Mouse (Mus musculus) neural tube, embryonic 13.5 days (tissue): ENCODE data around the gene Phldb2. TPM values are rescaled to one million over a fixed set of nuclear protein-coding genes. Genes with fewer than 3 reads are reported as not detected.

Experiments used
- ATAC-seq: fragments of 200-750 bp; cut with Nextera tagmentation; 2 replicates; pipeline ENCODE4 v1.8.0; 2017; ENCODE audit warnings: low read depth, mild to moderate bottlenecking, moderate TSS enrichment, moderate library complexity
- H3K27ac ChIP-seq: fragments of 300-500 bp; sonication (generic); replicated peaks from 2 replicates; pipeline ENCODE4 v1.5.1; 2015; ENCODE audit warnings: moderate library complexity, mild to moderate bottlenecking, inconsistent platforms
- H3K27me3 ChIP-seq: fragments of 300-500 bp; sonication (generic); 2 replicates; pipeline ENCODE4 v1.6.1; 2015; ENCODE audit warnings: mild to moderate bottlenecking, inconsistent platforms
- H3K36me3 ChIP-seq: fragments of 300-500 bp; sonication (generic); 2 replicates; pipeline ENCODE4 v1.6.1; 2015; ENCODE audit warnings: mild to moderate bottlenecking, inconsistent platforms
- H3K4me1 ChIP-seq: fragments of 300-500 bp; sonication (generic); replicated peaks from 2 replicates; pipeline ENCODE4 v1.6.1; 2015; ENCODE audit warnings: inconsistent platforms
- H3K4me2 ChIP-seq: fragments of 300-500 bp; sonication (generic); 2 replicates; pipeline ENCODE4 v1.6.1; 2015; ENCODE audit warnings: inconsistent platforms, mild to moderate bottlenecking, moderate library complexity
- H3K4me3 ChIP-seq: fragments of 300-500 bp; sonication (generic); 2 replicates; pipeline ENCODE4 v1.5.1; 2015; ENCODE audit warnings: mild to moderate bottlenecking, inconsistent platforms
- H3K9ac ChIP-seq: fragments of 300-500 bp; sonication (generic); 2 replicates; pipeline ENCODE4 v1.6.1; 2015; ENCODE audit warnings: moderate library complexity, mild to moderate bottlenecking, inconsistent platforms
- H3K9me3 ChIP-seq: fragments of 300-500 bp; sonication (generic); 2 replicates; pipeline ENCODE4 v1.6.1; 2016; ENCODE audit warnings: inconsistent platforms
- WGBS: fragments of 180-500 bp; shearing (Covaris S2); methylation state at CpG from one replicate; pipeline ENCODE4 v1.1.7; 2015; 5-methylcytosine and 5-hydroxymethylcytosine counted together
- polyA plus RNA-seq: library from polyadenylated mRNA; unstranded; fragments of >200 nt; fragmentation: Nextera tagmentation; extraction: Ambion mirVana; gene quantifications from 2 replicates; pipeline ENCODE4 v1.2.1, GENCODE M21; 2015

The Phldb2 gene
- polyA plus RNA-seq, 1 experiment from 2014 or later: 14.6 TPM

DNA sequence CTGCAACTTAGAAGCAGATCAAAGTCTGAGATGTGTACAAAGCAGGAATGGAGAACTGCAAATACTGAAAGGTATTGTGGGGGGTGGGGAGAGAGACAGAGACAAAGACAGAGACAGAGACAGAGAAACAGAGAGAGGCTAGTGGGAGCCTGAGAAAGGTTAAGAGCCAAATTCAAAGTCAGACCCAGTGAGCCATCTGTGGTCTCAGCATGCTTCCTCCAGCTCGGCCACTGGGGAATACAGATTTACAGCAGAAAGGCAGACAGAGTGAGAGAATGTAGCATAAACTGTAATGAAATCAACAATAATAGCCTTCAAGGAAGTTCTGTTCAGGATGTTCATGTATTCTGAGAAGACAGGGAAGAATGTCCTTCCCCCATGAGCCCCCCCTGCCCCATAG is 239.5 kb downstream of the Phldb2 start:
- Histone ChIP-seq H3K36me3 (peaks cover 83% of the 10 kb centered on the region), H3K27ac (0 out of 2 replicates have a peak overlapping the region, but pooled peaks have one; percentile 7), H3K9ac (no peak overlapping the region), H3K4me3 (no peak overlapping the region), H3K4me1 (peaks cover 26% of the 10 kb centered on the region; the same call in 1 of the 2 replicates), H3K9me3 (no peaks in the 10 kb centered on the region), H3K27me3 (no peaks in the 10 kb centered on the region), H3K4me2 (no peak overlapping the region)
- WGBS: 80% methylated on average over 1 of the region's 1 CpGs
- ATAC-seq: no peak

- no peak overlapping the region for H3K27ac ChIP-seq
- H3K27me3 ChIP-seq: no peaks in the 10 kb centered on the region
- H3K9ac ChIP-seq: no peak overlapping the region
- peaks cover 23% of the 10 kb centered on the region; the same call in 1 of the 2 replicates for H3K4me1 ChIP-seq
- 49% methylated on average over 5 of the region's 5 CpGs for WGBS
- no peak for ATAC-seq
- peaks cover 81% of the 10 kb centered on the region for H3K36me3 ChIP-seq
- H3K4me3 ChIP-seq: no peak overlapping the region
- no peak overlapping the region for H3K4me2 ChIP-seq
- no peaks in the 10 kb centered on the region for H3K9me3 ChIP-seq
These were observed 240.1 kb downstream of the Phldb2 start for GRCm38 (mm10) chr16:45713261-45713660.

DNA sequence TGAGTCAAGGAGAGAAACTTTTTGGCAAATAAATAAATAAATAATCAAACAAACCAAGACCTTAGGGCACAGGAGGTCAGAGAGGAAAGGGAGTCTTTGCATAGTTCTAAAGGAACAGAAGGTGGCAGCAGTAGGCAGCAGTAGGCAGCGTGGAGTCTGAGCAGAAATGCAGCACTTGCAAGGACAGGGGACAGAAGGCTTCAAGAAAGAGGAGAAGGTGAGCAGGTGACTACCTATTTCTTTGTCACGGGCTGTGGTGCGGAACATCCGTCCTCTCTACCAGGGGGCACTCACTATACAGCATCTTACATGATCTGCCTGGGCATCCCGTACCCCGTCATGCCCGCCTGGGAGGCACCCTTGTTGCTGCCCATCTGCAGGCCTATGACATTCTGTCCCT is 242.1 kb downstream of the Phldb2 start:
- no peak overlapping the region for H3K27ac ChIP-seq
- peaks cover 63% of the 10 kb centered on the region for H3K36me3 ChIP-seq
- H3K9ac ChIP-seq: no peak overlapping the region
- H3K27me3 ChIP-seq: no peaks in the 10 kb centered on the region
- peaks cover 23% of the 10 kb centered on the region; the same call in 1 of the 2 replicates for H3K4me1 ChIP-seq
- ATAC-seq: no peak
- no peak overlapping the region for H3K4me3 ChIP-seq
- H3K4me2 ChIP-seq: no peak overlapping the region
- no peaks in the 10 kb centered on the region for H3K9me3 ChIP-seq
- 74% methylated on average over 7 of the region's 7 CpGs for WGBS

DNA sequence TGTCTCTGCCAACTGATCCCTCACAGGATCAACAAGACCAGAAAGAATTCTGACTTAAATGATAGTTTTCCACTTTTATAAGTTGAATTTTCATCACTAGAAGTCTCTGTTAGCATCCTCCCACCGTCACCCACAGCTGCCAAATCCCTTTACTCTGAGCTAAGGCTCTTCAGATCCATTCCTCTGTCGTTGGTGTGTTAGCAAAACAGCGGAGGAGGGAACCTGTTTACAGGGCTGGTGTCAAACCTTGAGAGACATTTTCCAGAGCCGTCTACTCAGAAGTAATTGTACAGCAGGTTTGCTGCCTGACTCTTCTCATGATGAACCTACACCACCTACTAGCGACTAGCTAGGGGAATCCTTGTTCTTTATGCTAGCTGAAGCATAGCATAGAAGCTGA is 254.1 kb downstream of the Phldb2 start:
- no peaks in the 10 kb centered on the region for H3K27me3 ChIP-seq

GRCm38 (mm10) chr16:45697996-45698395 is 255.4 kb downstream of the Phldb2 start:
- Histone ChIP-seq H3K4me1 (peaks cover 7% of the 10 kb centered on the region), H3K36me3 (no peaks in the 10 kb centered on the region), H3K4me2 (no peak overlapping the region), H3K27ac (no peak overlapping the region), H3K9ac (no peak overlapping the region), H3K9me3 (no peaks in the 10 kb centered on the region), H3K27me3 (no peaks in the 10 kb centered on the region), H3K4me3 (no peak overlapping the region)
- peak; percentile 60; the same call in 1 of the 2 replicates for ATAC-seq
- 50% methylated on average over 6 of the region's 6 CpGs for whole genome bisulfite sequencing

More for the DNA sequence above, 254.1 kb downstream of the Phldb2 start:
- Histone ChIP-seq H3K4me3 (no peak overlapping the region), H3K4me1 (peaks cover 7% of the 10 kb centered on the region), H3K27ac (no peak overlapping the region), H3K9me3 (no peaks in the 10 kb centered on the region), H3K9ac (no peak overlapping the region), H3K4me2 (no peak overlapping the region), H3K36me3 (no peaks in the 10 kb centered on the region)
- no peak for ATAC-seq
- WGBS: 83% methylated on average over 5 of the region's 5 CpGs

Other genes starting within 250 kb of the Phldb2 start
- 732 and 735 TPM in 2 replicates for gene Tagln3, start 229.0 kb downstream of the Phldb2 start, polyA plus RNA-seq
- 41.2 and 44.8 TPM in 2 replicates for gene Abhd10, start 210.6 kb downstream of the Phldb2 start, polyA plus RNA-seq
- gene Plcxd2, start 56.6 kb upstream of the Phldb2 start, polyA plus RNA-seq: 9.0 and 9.4 TPM in 2 replicates
- 0.11 TPM in 1 of 2 replicates, not detected in the other for gene Cd96, start 166.7 kb upstream of the Phldb2 start, polyA plus RNA-seq
- 1.3 and 3.0 TPM in 2 replicates for gene Gm4737, start 201.5 kb upstream of the Phldb2 start, polyA plus RNA-seq